Mouse (Mus musculus): Measurements from ENCODE around the gene Pdcd11.
A peak's percentile ranks its signal among the peaks of the same experiment; 100 is the strongest.
"Not testable (repeated sequence)": the region's sequence is repeated elsewhere in the genome, so short reads cannot be mapped to it uniquely, and the experiment has no call there.

Gene Pdcd11

DNA sequence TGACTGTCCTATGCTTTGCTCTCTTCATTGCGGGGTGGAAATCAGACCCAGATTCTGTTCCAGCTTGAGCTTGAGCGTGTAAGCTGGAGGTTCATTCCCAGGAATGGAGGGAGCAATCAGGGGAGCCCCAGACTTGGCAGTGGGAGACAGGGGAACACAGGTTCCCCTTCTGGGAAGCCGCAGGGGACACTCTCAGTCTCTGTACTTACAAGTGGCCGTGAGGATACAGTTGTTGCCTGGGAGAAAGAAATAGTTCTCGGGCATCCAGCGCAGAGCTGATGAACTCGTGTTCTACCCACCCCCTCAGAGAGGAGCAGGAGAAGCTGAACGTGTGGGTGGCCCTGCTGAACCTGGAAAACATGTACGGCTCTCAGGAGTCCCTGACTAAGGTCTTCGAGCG lies 38.3 kb downstream of the Pdcd11 start:
- no peak for DNase-seq

DNA sequence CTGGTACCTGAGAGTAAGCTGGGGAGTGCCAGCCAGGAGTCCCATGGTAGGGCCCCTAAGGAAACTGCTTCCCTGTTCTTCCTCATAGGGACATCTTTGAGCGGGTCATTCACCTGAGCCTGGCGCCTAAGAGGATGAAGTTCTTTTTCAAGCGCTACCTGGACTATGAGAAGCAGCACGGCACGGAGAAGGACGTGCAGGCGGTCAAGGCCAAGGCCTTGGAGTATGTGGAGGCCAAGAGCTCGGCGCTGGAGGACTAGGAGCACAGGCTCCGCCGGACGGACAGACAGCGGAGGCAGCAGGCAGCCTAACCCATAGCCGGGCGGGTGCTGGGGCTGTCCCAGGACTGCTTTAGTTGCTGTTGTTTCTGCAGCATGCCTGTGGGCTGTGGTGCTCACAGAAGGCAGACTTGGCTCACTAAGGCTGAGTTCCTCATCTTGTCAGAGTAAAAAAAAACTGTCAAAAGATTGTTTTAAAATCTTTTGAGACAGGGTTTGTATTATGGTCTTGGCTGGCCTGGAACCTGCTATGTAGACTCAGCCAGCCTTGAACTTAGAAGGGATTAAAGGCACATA lies 40.1 kb downstream of the Pdcd11 start:
- no peak for DNase-seq

DNA sequence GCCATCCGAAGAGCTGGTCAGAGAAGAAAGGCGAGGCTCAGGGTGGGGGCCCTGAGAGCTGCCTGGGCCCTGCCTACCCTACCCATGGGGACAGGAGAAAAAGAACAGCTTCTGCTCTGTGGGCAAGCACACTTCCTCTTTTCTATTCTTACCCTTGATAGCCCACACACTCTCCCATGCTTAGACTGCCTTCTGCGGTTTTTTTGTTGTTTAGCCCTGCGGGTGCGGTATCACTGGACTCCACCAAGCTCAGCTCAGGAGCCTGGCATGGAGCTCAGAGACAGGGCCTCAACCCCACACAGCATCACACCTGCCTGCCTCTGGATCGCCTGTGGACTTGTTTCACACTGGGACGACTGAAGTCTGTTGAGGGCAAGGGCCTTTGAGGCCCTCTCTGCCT lies 42.6 kb downstream of the Pdcd11 start:
- DNase-seq: no peak

DNA sequence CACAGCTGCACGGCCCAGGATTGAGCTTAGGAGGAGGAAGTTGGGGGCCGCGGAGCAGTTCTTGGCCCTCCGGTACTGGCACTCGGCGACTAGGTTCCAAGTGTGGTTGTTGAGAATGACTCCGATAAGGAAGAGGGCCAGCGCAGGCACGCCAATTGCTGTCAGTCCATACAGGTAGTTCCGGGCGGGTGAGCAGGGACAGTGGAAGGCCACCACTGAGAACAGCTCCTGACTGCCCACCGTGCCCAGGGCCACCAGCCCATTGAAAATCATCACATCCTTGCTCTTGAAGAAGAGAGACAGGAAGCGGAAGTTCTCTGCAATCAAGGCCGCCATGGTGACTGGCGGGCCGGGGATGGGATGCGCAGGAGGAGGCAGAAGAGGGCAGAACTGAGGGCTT lies 45.0 kb downstream of the Pdcd11 start:
- DNase-seq: no peak

DNA sequence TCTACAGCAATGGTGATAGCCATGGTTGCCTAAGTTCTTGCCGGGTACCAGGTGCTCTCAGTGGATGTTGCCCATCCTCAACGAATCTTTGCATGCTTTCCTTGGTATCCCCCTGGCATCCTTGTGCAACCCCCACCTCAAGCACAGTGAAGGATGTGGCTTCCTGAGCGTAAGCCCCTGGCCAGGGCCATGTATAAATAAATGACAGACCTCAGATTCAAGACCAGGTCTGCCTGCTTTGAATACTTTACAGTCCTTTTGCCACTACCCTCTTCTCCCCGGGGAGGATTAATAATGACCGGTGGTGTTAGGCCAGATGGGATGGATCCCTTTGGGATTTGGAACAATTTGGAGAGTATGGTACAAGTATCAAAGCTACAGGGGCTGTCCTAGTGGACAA lies 45.6 kb downstream of the Pdcd11 start:
- no peak for DNase-seq

DNA sequence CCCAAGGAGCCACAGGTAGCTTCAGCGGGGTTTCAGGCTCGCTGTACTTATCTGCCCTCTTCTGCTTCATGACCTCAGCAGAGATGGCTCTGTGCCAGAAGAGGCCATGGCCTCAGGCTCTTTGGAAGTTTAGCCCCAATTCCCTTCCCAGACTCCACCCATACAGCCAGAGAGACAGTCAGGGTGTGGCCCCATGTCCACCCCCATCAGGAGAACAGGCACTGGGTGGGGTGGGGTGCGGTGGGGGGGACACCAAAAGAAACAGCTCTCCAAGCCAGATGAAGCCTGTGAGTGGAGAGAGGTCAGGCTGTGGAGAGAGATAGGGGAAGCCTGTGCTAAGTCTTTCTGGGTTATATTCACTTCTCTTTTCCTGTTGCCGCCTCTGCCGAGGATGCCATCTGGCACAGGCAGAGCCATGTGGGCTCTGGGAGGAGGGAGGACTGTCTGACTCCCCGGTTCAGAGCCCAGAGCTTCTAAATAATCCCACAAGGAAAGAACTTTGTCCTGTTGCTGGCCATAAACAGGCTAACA lies 46.5 kb downstream of the Pdcd11 start:
- DNase-seq: peak; percentile 30 to 46

DNA sequence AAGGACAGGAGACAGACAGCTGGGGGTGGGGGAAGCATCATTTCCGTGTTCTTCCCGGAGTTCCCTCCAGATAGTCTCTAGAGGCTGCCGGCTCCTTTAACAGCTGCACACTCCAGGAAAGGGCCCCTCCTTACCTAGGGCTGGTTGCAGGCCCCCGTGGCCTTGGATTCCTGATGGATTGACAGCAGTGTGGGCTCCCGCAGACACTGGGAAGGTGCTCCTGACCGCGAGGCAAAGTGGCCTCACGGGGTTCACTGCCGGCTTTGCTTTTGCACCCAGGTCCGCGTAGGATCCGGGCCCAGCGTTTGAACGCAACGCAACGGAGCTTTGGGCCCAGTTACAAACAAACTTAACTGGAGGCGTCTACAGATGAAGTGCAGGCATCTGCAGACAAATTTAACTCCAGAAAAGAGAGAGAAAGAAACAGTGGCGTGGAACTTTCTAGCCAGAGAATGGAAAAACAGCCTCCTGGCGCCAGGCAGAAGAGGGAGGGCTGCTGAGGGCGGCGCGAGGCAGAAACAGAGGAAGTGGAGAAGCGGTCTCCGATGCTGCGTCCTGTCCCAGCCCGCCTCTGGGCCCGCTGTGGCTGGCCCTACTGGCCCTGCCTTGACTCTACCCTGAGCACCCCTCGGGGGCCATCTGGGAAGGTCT lies 47.3 kb downstream of the Pdcd11 start, which contains the start of gene Calhm2:
Gene Calhm2, minus strand, starts transcription at position 524 of the 651 bp plus-strand sequence.
- peak; percentile 10 to 11 for DNase-seq

DNA sequence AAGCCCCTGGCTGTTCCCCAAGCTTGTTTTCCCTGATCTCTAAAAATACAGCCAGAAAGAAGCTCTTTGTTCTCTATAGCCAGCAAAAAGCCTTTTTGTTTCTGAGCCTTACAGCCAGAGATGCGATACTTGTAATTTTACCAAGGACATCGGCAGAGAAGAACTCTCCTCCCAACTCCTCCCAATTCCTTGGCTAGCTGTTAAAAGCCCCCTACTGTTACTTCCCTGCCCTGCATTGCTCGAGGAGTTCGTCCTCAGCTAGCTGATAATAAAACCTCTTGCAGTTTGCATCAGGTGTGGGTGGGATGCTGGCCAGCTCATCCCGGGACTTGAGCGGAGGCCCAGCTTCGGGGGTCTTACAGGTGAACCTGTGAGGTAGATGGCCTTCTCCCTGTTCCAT lies 49.0 kb downstream of the Pdcd11 start:
- DNase-seq: not testable (repeated sequence)

DNA sequence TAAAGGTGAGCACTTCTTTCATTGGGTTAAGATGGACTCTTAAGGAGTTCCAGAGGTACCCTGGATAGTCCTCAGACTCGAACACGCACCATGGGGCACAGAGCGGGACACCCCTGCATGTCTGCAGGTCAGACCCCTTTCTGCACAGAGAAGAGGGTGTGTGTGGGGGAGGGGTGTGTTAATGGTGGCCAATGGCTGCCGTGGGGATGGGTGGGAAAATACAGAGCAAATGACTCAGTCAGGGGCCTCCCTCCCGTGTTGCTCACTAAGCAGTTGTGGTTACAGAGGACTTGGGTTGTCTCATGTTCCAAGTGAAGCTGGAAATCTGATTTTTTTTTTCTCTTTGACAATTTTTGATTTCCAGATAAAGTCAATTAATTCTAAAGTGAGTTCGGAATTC lies 51.9 kb downstream of the Pdcd11 start:
- DNase-seq: no peak

DNA sequence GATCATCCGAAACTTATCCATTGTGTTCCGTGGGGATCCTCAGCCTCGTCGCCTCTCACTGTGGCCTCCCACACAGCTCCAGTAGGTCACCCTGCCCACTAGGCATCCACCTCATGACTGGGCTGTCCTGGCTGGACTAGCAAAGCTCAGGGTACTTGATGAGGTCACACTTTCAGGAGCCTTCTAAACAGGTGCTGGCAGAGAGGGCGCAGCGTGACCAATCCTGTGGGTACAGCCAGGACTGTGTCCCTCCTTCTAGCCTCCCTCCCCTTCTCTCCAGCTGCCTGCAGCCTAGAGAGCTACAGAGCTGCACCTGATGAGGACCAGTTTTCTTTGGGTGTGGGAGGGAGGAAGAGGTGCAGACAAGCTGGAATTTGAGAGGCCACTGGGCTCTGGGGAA lies 53.6 kb downstream of the Pdcd11 start, which contains the start of gene Calhm1:
Gene Calhm1, minus strand, starts transcription at position 101 of the 400 bp plus-strand sequence.
- no peak for DNase-seq

DNA sequence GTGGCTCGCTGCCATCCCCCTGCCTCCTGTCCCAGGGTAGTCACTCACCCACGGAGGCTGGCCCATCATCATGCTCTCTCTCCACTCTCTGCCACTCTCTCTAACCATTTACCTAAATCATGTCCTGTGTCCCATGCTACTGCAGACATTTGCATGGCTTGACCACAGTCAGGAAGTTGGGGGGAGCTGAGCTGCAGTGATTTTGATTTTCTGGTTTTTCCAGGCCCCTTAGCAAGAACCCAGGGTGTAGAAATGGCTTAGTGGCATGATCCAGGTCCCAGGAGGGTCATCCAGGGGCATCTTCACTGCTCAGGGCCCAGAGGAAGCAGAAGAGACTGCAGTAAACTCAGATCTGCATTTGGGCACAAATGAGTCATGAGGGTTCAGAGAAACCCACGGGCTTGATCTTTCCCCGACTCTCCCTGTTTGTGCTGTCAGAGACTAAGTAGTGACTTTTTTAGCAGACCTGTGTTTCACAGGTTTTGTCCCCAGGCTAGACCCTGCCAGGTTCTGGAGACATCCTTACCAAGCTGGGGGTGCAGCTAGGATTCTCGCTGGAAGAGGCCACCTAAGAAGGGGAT lies 57.8 kb downstream of the Pdcd11 start:
- no peak for DNase-seq

DNA sequence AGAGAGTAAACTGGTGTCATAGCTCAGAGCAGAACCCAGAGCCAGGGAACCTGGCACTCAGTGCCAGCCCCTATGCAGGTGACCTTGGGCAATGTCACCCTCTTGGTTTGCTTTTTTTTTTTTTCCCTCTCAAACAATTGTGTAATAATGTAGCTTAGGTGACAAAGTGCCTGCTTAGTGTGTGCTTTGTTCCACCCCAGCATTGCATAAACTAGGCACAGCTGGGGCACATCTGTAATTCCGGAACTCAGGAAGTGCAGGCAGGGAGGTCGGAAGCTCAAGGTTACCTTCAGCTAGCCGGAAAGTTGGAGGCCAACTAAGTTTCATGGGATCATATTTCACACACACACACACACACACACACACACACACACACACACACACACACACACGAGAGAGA lies 59.3 kb downstream of the Pdcd11 start:
- DNase-seq: no peak

DNA sequence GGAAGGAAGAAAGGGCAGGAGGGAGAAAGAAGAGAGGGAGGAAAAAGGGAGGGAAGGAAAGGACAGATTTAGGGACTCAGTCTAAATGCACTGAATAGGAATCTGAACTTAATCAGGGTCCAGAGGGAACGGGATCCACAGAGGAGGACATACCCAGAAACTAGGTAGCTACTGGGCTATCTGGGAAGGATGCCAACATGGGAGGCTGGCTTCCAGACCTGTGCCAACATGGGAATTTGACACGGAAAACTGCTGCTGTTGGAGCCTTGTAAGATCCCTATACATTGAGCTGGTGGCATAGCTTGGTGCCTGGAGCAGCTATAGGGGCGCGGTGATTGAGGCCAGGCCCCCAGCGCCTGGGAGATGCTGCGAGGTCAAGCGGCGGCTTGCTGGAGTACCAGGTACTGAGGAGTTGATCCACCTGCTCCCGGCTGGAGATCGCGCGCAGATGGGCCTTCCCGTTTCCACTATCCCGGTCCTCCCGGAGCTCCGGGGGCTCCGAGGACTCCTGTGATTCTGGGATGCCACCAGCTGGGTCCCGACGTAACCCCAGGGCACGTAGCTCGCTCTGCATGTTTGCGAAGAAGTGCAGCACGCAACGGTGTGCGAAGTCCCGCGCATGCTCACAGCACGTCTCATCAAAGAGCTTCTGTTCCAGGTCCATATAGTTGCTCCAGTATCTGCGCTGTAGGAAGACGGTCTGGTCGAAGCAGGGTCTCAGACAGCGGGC lies 60.9 kb downstream of the Pdcd11 start:
- peak; percentile 43 to 56 for DNase-seq

DNA sequence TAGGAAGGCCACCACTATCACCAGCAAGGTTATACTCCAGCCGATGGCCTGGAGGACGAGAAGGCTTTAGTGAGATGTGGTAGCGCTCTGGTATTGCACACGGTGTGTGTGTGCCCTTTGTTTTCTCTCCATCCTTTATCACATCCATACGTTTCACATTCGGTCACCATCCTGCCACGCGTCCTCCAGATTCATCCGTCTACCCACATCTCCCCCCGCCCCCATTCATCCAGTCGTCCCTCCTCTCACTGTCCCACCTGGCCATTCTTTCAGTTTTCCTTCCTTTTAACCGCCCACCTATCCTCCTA lies 61.4 kb downstream of the Pdcd11 start:
- no peak for DNase-seq

DNA sequence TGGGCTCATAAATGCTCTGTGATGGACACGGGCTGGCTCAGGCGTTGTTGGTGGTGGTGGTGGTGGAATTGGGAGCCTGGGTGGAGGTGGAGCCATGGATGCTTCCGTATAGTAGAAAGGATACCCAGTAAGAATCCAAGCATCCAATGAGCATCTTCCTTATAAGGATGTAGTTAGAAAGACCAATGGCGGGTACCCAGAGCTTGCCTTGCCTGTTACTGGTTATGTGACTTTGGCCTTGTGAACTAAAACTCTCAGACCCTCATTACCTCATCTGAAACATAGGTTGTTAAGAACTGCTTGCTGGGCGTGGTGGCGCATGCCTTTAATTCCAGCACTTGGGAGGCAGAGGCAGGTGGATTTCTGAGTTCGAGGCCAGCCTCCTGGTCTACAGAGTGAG lies 63.2 kb downstream of the Pdcd11 start:
- no peak for DNase-seq

DNA sequence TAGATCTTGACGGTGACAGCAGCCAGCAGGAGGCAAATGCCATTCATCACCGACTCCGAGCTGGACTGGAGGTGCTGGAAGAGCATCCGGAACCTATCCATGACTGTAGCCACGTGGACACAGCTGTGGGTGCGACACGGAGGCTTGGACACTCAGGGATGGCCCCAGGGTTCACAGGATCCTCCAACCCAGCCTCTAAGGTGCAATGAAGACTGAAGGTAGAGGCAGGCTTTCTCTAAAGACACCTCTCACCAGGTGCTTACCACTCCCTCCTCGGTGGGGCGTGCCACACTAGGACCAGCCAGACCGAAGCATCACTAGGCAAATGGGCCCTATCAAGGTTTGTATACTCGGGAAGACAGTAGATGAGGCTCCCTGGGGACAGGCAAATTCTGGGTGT lies 67.1 kb downstream of the Pdcd11 start, which contains the start of gene Calhm3:
Gene Calhm3, minus strand, starts transcription at position 101 of the 400 bp plus-strand sequence.
- no peak for DNase-seq

DNA sequence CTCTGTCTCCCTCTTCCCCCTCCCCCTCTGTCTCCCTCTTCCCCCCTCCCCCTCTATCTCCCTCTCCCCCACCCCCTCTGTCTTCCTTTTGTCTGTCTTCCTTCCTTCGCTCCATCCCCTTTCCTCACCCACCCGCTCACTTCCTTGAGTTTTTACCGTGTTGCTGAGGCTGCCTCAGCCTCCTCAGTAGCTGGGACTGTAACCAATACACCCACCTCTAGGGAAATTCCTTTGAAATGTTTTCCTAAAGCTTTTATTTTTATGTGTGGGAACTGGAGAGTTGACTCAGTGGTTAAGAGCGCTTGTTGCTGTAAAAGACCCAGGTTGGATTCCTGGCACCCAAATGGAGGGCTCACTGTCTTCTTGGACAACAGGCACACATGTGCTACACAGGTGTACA lies 71.1 kb downstream of the Pdcd11 start:
- DNase-seq: no peak

DNA sequence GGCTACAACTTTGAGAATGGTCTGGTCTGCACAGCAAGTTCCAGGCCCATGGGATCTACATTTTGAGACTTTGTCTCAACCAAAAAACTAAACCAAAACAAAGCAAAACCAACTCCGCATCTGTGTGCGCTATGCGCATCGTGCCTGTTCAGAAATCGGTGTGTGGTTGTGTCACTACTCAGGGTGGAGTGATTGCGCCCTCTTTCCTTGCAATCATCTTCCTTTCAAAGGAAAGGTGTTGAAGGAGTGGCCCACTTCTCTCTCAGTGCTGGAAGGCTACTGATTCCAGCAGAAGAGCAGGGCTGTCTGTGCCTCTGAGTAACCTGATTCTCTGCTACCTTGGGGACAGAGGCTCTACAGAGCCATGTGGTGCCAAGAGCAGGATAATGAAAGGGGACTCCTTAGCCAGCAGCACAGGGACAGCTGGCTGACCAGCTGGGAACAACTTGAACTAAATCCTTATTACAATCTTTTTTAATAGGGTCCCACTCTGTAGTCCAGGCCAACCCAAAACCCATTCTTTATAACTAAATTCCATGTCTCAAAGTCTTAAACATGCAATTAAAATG lies 72.7 kb downstream of the Pdcd11 start:
- DNase-seq: no peak

DNA sequence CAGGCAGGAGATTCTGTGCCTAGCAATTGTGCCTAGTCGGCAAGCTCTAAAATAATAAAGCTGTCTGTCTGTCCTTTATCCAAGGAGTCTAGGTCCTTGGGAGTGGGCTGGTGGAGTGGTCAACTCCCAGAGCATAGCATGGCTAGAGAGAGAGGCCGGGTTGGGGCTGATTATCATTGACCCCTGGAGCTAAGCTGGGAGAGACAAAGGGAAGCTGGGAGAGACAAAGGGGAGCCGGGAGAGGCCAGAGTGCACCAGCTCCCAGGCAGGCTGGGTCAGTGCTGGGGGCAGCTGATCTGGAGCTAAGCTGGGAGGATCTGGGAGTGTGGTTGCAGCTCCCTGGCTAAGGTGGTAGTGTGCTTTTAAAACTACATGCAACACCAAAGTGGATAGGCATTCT lies 76.2 kb downstream of the Pdcd11 start:
- DNase-seq: no peak

DNA sequence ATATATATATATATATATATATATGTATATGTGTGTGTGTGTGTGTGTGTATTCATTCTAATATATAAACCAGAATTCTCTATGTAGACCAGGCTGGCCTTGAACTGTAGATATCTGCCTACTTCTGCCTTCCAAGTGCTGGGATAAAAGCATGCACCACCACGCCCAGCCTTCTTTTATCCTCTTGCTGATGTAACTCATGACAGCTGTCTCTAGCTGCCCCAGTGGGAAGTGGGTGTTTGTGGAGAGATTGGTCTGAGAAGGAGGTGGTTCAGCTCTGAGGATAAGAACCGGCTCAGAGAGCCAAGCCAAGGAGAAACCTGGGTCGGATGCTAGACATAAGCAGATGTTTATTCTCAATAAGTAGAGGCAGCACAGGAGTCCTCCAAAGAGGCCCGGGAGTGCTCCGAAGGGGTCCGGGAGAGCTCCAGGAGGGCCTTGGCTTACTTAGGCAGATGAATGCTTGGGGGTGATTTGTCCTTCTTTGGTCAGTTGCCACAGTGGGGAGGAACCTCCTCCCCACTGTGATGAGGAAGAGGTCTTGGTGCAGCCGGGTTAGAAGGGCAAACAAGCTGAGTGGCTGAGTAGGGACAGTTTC lies 77.1 kb downstream of the Pdcd11 start:
- DNase-seq: no peak

DNA sequence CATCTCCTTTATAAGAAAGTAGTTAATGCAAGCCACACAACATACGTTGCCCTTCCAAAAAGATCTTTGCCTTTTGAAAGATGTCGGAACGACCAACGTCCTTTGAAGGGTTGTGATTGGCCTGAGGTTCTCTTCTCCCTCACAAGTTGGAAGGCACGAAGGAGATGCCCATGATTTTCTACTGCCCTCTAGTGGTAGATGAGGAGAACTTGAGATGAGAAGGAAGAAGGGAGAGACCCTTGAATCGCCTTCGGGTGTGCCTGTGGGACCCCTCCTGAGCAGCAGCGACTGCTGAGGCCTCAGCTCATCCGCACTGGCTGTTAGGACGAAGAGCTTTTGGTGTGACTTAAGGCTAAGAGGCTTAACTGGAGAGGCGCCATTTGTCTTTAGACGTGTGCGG lies 77.7 kb downstream of the Pdcd11 start:
- no peak for DNase-seq

DNA sequence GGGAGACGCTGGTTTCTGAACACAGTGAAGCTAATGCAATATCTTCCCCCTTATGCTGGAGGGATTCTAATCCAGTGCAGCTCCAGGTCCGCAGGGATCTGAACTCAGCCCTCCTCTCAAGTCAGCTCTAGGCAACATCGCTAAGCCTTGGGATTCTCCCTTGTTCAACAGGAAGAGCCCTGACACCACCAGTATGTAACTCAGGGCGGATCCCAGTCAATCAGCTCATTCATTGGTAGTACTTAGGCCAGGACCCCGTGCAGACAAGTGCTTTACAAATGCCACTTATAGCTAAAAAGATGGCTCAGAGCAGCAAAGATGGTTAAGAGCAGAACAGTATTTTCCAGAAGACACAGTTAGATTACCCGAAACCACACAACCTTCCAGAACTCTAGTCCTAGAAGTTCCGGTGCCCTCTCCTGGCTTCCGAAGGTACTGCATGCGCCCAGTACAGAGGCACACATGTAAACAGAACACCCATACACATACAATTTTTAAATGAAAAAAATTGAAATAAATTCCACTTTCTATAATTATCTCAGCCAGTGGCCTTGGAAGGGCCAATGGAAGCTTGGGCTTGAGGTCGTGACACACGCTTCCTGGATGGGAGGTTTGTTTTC lies 78.3 kb downstream of the Pdcd11 start:
- DNase-seq: peak; percentile 88 to 89
